Mouse (Mus musculus) neural tube, postnatal 0 days (tissue): ENCODE results near the gene Pcyt1a. TPM values are rescaled to one million over a fixed set of nuclear protein-coding genes. Genes with fewer than 3 reads are reported as not detected.

Source experiments
- polyA plus RNA-seq: library from polyadenylated mRNA; unstranded; fragments of >200 nt; fragmentation: Nextera tagmentation; extraction: Ambion mirVana; gene quantifications from 2 replicates; pipeline ENCODE4 v1.2.1, GENCODE M21; 2015

Pcyt1a gene
- 47.1 and 47.8 TPM in 2 replicates for polyA plus RNA-seq

GRCm38 (mm10) chr16:32430474-32431046 is at the start of gene Pcyt1a:
Gene Pcyt1a, plus strand, starts transcription at chr16:32430921.

GRCm38 (mm10) chr16:32400267-32400666 is 30.5 kb upstream of the Pcyt1a start, which contains the start of gene Tm4sf19:
Gene Tm4sf19, plus strand, starts transcription at chr16:32400506.

DNA sequence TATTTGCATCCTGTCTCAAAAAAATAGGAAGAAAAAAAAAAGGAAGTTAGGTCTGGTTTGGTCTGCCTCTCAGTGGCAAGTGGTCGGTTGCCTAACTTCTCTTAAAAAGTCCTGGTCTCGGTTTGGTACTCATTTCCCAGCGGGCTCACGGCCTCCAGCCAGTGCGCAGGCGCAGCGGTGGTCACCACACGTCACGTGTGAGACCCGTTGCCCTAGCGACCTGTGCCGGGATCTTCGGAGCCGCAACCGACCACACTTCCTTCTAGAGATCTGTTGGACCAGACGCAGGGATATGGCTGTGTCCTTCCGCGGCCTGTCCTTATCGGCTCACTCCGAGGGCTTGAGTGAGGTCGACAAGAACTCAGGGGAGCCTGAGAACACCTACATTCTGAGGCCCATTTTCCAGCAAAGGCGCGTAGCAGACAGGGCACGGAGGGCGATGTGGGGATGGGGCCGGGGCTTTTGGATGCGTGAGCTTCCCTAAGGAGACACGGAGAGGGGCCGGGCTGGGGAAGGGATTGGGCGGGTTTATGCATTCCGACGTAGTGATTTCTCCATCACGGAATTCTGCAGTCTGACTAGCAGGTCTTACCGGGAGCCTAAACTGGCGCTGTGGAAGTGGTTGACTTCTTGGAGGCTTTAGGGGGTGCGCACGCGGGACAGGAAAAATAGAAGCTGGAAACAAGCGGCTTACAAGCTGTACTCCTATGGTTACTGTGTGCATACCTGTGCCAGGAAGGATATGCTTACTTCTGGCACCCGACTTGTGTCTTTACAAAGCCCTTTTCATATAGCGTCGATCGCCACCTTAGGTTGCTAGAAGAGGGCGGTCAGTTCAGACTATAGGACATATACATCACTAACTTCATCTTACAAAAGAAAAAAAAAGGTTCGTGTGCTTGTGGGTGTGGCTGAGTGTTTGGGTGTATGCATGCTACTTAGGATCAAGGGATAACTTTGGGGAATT is 10.9 kb upstream of the Pcyt1a start, which contains the start of gene Tctex1d2:
Tctex1d2 (plus strand) TSS at position 186 of the 967 bp plus-strand sequence.

DNA sequence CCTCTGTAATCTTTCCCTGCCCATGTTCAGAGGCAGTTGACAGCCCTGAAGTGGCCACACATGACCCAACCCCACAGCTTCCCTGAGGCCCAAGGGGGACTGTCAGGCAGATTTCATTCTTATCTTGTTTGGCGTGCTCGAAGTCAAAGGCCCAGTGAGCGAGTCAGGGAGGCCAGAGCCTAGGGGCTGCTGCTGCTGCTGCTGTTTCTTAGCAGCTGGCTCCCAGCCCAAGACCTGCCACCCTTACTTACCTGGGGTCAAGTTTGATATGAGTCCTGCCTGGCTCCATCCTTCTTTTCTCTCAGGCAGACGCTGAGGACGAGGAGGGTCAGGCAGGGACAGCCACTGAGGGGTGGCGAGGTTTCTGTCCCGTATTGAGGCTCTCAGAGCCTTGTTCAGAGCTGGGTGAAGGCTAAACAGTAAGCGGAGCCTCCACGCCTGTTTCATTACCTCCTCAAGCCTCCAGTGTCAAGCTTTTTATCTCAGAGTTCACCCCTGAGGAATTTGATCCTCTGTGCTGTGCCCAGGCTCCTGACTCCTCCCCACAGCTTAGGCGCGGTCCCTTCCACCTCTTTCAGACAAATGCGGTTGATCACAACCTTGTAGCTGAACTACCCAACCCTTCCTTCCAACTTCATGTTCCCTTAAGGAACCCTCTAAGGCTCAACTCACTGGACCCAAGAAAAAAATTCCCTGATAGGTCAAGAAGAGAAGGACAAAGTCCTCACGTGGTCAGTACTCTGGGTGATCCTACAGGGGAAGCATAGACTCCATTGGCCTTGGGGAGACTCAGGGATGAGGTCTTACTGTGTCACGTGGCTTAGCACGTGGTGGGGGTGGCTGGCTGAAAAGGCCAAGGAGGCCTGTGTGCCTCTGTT is 56.8 kb downstream of the Pcyt1a start, which contains the start of gene Slc51a:
Slc51a (minus strand) TSS at position 646 of the 878 bp plus-strand sequence.

DNA sequence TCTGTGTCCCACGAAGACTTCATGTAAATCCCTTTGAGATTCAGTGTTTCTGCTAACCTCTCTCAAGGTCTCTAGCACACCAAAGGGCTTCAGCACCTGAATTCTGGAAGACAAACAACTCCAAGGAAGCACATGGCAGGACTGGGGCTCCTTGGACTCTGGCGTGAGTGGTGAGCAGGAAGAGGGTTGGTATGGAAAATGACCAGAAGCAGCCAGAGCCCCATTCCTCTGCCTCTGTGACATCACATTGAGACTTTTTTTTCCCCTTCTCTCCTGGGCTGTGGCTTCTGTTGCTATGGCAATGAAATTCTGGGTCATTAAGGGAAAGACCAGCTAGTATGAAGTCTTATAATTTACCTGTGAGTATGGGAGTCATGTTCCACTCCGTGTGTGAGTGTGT is 65.2 kb downstream of the Pcyt1a start, which contains the start of gene Zdhhc19:
Zdhhc19 (plus strand) TSS at position 301 of the 400 bp plus-strand sequence.

Other genes with a start within 250 kb of the Pcyt1a start
- gene Fbxo45, start 183.8 kb upstream of the Pcyt1a start, polyA plus RNA-seq = 17.6 and 18.9 TPM in 2 replicates
- 16.5 and 16.9 TPM in 2 replicates for gene Wdr53, start 183.7 kb upstream of the Pcyt1a start, polyA plus RNA-seq
- not detected in 2 replicates for gene Smco1, start 159.5 kb upstream of the Pcyt1a start, polyA plus RNA-seq
- 28.8 and 30.3 TPM in 2 replicates for gene Rnf168, start 153.5 kb upstream of the Pcyt1a start, polyA plus RNA-seq
- 13.5 and 15.4 TPM in 2 replicates for gene Ubxn7, start 98.7 kb upstream of the Pcyt1a start, polyA plus RNA-seq
- 0.19 TPM in 1 of 2 replicates, not detected in the other for gene Tm4sf19, start 30.4 kb upstream of the Pcyt1a start, polyA plus RNA-seq
- gene Tctex1d2, start 11.2 kb upstream of the Pcyt1a start, polyA plus RNA-seq = 51.3 and 53.2 TPM in 2 replicates
- gene Slc51a, start 57.0 kb downstream of the Pcyt1a start, polyA plus RNA-seq = 0.22 and 0.37 TPM in 2 replicates
- gene Zdhhc19, start 65.3 kb downstream of the Pcyt1a start, polyA plus RNA-seq = 0.22 TPM in 1 of 2 replicates, not detected in the other
- gene Tfrc, start 178.0 kb downstream of the Pcyt1a start, polyA plus RNA-seq = 30.9 and 33.9 TPM in 2 replicates
- 20.6 and 23.5 TPM in 2 replicates for gene Tnk2, start 213.0 kb downstream of the Pcyt1a start, polyA plus RNA-seq